Mouse (Mus musculus) MEL (cell line): ENCODE data around the gene Coro2b. TPM values are rescaled to one million over a fixed set of nuclear protein-coding genes. Genes with fewer than 3 reads are reported as not detected.

Experiments
- DNase-seq: peaks from one replicate; pipeline ENCODE4 v3.0.0; 2011; ENCODE audit warnings: low read depth, low spot score
- H3K27ac ChIP-seq: 2 replicates; pipeline ENCODE4 v1.5.1; 2012; ENCODE audit warnings: low read depth, mild to moderate bottlenecking, control low read depth, low read length, moderate library complexity; ENCODE audit not compliant: control insufficient read depth
- H3K27me3 ChIP-seq, 2 experiments: fragments of 150-350 bp in 1 of 2; sonication (generic) in 1 of 2; 2 replicates each; pipeline ENCODE4 v1.6.1; 2012; ENCODE audit warnings: low read length in 2 of 2, mild to moderate bottlenecking in 2 of 2, improper control_type of control experiment in 1 of 2, moderate library complexity in 1 of 2; ENCODE audit not compliant: insufficient read depth in 2 of 2, control insufficient read depth in 1 of 2
- H3K36me3 ChIP-seq, 2 experiments: 2 replicates each; pipeline ENCODE4 v1.6.1; 2012 to 2014; ENCODE audit warnings: low read length in 2 of 2, improper control_type of control experiment in 1 of 2, inconsistent platforms in 1 of 2, mild to moderate bottlenecking in 1 of 2; ENCODE audit not compliant: insufficient read depth in 2 of 2, control insufficient read depth in 1 of 2
- H3K4me1 ChIP-seq, 2 experiments: fragments of 150-350 bp in 1 of 2; sonication (generic) in 1 of 2; 2 replicates each; pipeline ENCODE4 v1.6.1; 2012; ENCODE audit warnings: low read length in 2 of 2, improper control_type of control experiment in 1 of 2, mild to moderate bottlenecking in 1 of 2; ENCODE audit not compliant: insufficient read depth in 2 of 2, control insufficient read depth in 1 of 2
- H3K4me3 ChIP-seq, 2 experiments: fragments of 150-350 bp in 1 of 2; sonication (generic) in 1 of 2; 2 replicates each; pipeline ENCODE4 v1.5.1; 2012; ENCODE audit warnings: low read depth in 2 of 2, low read length in 2 of 2, mild to moderate bottlenecking in 2 of 2, moderate library complexity in 2 of 2, control low read depth in 1 of 2, improper control_type of control experiment in 1 of 2; ENCODE audit not compliant: control insufficient read depth in 1 of 2, insufficient read depth in 1 of 2
- H3K79me2 ChIP-seq: 2 replicates; pipeline ENCODE4 v1.6.1; 2012; ENCODE audit warnings: mild to moderate bottlenecking, low read length, moderate library complexity; ENCODE audit not compliant: control insufficient read depth, poor library complexity, insufficient read depth
- H3K9ac ChIP-seq: 2 replicates; pipeline ENCODE4 v1.6.1; 2012; ENCODE audit warnings: low read depth, mild to moderate bottlenecking, control low read depth, low read length, moderate library complexity; ENCODE audit not compliant: control insufficient read depth, poor library complexity, severe bottlenecking
- H3K9me3 ChIP-seq: fragments of 150-350 bp; sonication (generic); replicated peaks from 2 replicates; pipeline ENCODE4 v1.6.1; 2012; ENCODE audit warnings: mild to moderate bottlenecking, low read length, improper control_type of control experiment, moderate library complexity; ENCODE audit not compliant: insufficient read depth
- BHLHE40 ChIP-seq: IDR thresholded peaks from 2 replicates; pipeline ENCODE4 v1.6.1; 2012; ENCODE audit warnings: low read depth, mild to moderate bottlenecking, inconsistent platforms, low read length, improper control_type of control experiment, borderline replicate concordance
- CHD1 ChIP-seq: IDR thresholded peaks from 2 replicates; pipeline ENCODE4 v1.6.1; 2012; ENCODE audit warnings: low read depth, mild to moderate bottlenecking, inconsistent platforms, low read length, improper control_type of control experiment
- CHD2 ChIP-seq: IDR thresholded peaks from 2 replicates; pipeline ENCODE4 v1.6.1; 2011; ENCODE audit warnings: low read length, improper control_type of control experiment
- CTCF ChIP-seq, 3 experiments: IDR thresholded peaks in 2 of 3; conservative IDR thresholded peaks in 1 of 3; 2 replicates each; pipeline ENCODE4 v1.5.1; 2011 to 2012; ENCODE audit warnings: low read length in 3 of 3, low read depth in 2 of 3, mild to moderate bottlenecking in 2 of 3, improper control_type of control experiment in 1 of 3, inconsistent platforms in 1 of 3, mixed read lengths in 1 of 3, moderate library complexity in 1 of 3; ENCODE audit not compliant: control insufficient read depth in 1 of 3, insufficient read depth in 1 of 3, poor library complexity in 1 of 3, severe bottlenecking in 1 of 3
- E2F4 ChIP-seq: IDR thresholded peaks from 2 replicates; pipeline ENCODE4 v1.6.1; 2011; ENCODE audit warnings: low read depth, low read length, improper control_type of control experiment, borderline replicate concordance
- ELF1 ChIP-seq: IDR thresholded peaks from 2 replicates; pipeline ENCODE4 v1.6.1; 2014; ENCODE audit warnings: low read depth, mild to moderate bottlenecking, inconsistent platforms, low read length, improper control_type of control experiment, moderate library complexity
- ETS1 ChIP-seq: IDR thresholded peaks from 2 replicates; pipeline ENCODE4 v1.6.1; 2012; ENCODE audit warnings: low read depth, mild to moderate bottlenecking, inconsistent platforms, low read length, improper control_type of control experiment, moderate library complexity
- GATA1 ChIP-seq: IDR thresholded peaks from 2 replicates; pipeline ENCODE4 v1.6.1; 2011; ENCODE audit warnings: low read depth, low read length, improper control_type of control experiment
- JUND ChIP-seq: IDR thresholded peaks from 2 replicates; pipeline ENCODE4 v1.6.1; 2011; ENCODE audit warnings: low read depth, mild to moderate bottlenecking, improper control_type of control experiment, low read length
- KAT2A ChIP-seq: conservative IDR thresholded peaks from 2 replicates; pipeline ENCODE4 v1.6.1; 2012; ENCODE audit warnings: low read depth, low read length, improper control_type of control experiment, inconsistent platforms
- MAFK ChIP-seq: IDR thresholded peaks from 2 replicates; pipeline ENCODE4 v1.6.1; 2011; ENCODE audit warnings: low read depth, mild to moderate bottlenecking, low read length, improper control_type of control experiment, borderline replicate concordance
- MAZ ChIP-seq: IDR thresholded peaks from 2 replicates; pipeline ENCODE4 v1.6.1; 2012; ENCODE audit warnings: low read depth, mild to moderate bottlenecking, inconsistent platforms, low read length, improper control_type of control experiment
- MEF2A ChIP-seq: IDR thresholded peaks from 2 replicates; pipeline ENCODE4 v1.6.1; 2014; ENCODE audit warnings: low read depth, mild to moderate bottlenecking, inconsistent platforms, low read length, improper control_type of control experiment; ENCODE audit not compliant: poor library complexity, insufficient replicate concordance, severe bottlenecking; ENCODE audit errors: extremely low read depth
- MXI1 ChIP-seq: IDR thresholded peaks from 2 replicates; pipeline ENCODE4 v1.6.1; 2011; ENCODE audit warnings: mild to moderate bottlenecking, low read depth, low read length, improper control_type of control experiment
- MYC ChIP-seq: IDR thresholded peaks from 2 replicates; pipeline ENCODE4 v1.6.1; 2011; ENCODE audit warnings: low read depth, mild to moderate bottlenecking, low read length, improper control_type of control experiment, moderate library complexity
- NELFE ChIP-seq: IDR thresholded peaks from 2 replicates; pipeline ENCODE4 v1.6.1; 2011; ENCODE audit warnings: low read depth, low read length, improper control_type of control experiment
- POLR2A ChIP-seq, 2 experiments: IDR thresholded peaks; 2 replicates each; pipeline ENCODE4 v1.6.1; 2011 to 2012; ENCODE audit warnings: low read length in 2 of 2, mild to moderate bottlenecking in 2 of 2, control low read depth in 1 of 2, improper control_type of control experiment in 1 of 2, low read depth in 1 of 2, moderate library complexity in 1 of 2; ENCODE audit not compliant: control insufficient read depth in 1 of 2, insufficient read depth in 1 of 2, poor library complexity in 1 of 2
- POLR2AphosphoS2 ChIP-seq: IDR thresholded peaks from 2 replicates; pipeline ENCODE4 v1.6.1; 2011; ENCODE audit warnings: low read length, improper control_type of control experiment
- POLR2AphosphoS5 ChIP-seq: IDR thresholded peaks from 2 replicates; pipeline ENCODE4 v1.6.1; 2012; ENCODE audit warnings: low read depth, borderline replicate concordance, mild to moderate bottlenecking, inconsistent platforms, low read length, moderate library complexity, mixed read lengths
- RCOR1 ChIP-seq: IDR thresholded peaks from 2 replicates; pipeline ENCODE4 v1.6.1; 2012; ENCODE audit warnings: low read depth, mild to moderate bottlenecking, inconsistent platforms, low read length, improper control_type of control experiment
- SMC3 ChIP-seq: IDR thresholded peaks from 2 replicates; pipeline ENCODE4 v1.6.1; 2011; ENCODE audit warnings: low read depth, low read length, improper control_type of control experiment
- TCF12 ChIP-seq: IDR thresholded peaks from 2 replicates; pipeline ENCODE4 v1.6.1; 2014; ENCODE audit warnings: low read depth, mild to moderate bottlenecking, inconsistent platforms, low read length, improper control_type of control experiment, moderate library complexity
- USF2 ChIP-seq, 2 experiments: IDR thresholded peaks; 2 replicates each; pipeline ENCODE4 v1.6.1; 2011 to 2012; ENCODE audit warnings: improper control_type of control experiment in 2 of 2, low read length in 2 of 2, borderline replicate concordance in 1 of 2, inconsistent platforms in 1 of 2, low read depth in 1 of 2, mild to moderate bottlenecking in 1 of 2; ENCODE audit not compliant: insufficient read depth in 1 of 2
- ZC3H11A ChIP-seq: IDR thresholded peaks from 2 replicates; pipeline ENCODE4 v1.6.1; 2012; ENCODE audit warnings: low read depth, mild to moderate bottlenecking, inconsistent platforms, low read length, improper control_type of control experiment
- ZMIZ1 ChIP-seq: IDR thresholded peaks from 2 replicates; pipeline ENCODE4 v1.6.1; 2012; ENCODE audit warnings: low read depth, mild to moderate bottlenecking, inconsistent platforms, low read length, improper control_type of control experiment, moderate library complexity
- ZNF384 ChIP-seq: IDR thresholded peaks from 2 replicates; pipeline ENCODE4 v1.6.1; 2012; ENCODE audit warnings: low read depth, mild to moderate bottlenecking, inconsistent platforms, low read length, improper control_type of control experiment
- polyA plus RNA-seq, 2 experiments: library from polyadenylated mRNA; stranded (reverse) in 1 of 2; unstranded in 1 of 2; fragments of >175 nt in 1 of 2; fragments of >200 nt in 1 of 2; gene quantifications; 2 replicates each; pipeline versions ENCODE4 v1.2.1 to v1.2.4; 2012; ENCODE audit warnings: low replicate concordance in 2 of 2, low read depth in 1 of 2; ENCODE audit not compliant: insufficient read length in 2 of 2, insufficient read depth in 1 of 2, missing spikeins in 1 of 2
- total RNA-seq: library from RNA; depleted of rRNA; stranded (reverse); fragments of 300-350 nt; gene quantifications from 2 replicates; pipeline ENCODE4 v1.2.3, GENCODE M21; 2012

Coro2b gene
- total and polyA plus RNA-seq, 3 experiments: not detected

GRCm38 (mm10) chr9:62534691-62535090 is 2.2 kb downstream of the Coro2b start:
- Histone ChIP-seq H3K9me3 (no peaks in the 10 kb centered on the region), H3K4me3 (no peak overlapping the region), H3K4me1 (no peaks in the 10 kb centered on the region), H3K27me3 (peaks cover 0 to 8% of the 10 kb centered on the region in 2 experiments; a peak in 2 of 4 replicates), H3K36me3 (no peaks in the 10 kb centered on the region), H3K27ac (no peak overlapping the region), H3K79me2 (no peaks in the 10 kb centered on the region), H3K9ac (no peak overlapping the region)
- TF ChIP-seq ETS1 (no peak), SMC3 (no peak), CHD1 (no peak), USF2 (IDR thresholded peaks at IDR 0.05; ENCODE audit: borderline replicate concordance in 1 of 2, insufficient read depth in 1 of 2, low read depth in 1 of 2, low read length in 2 of 2) (no peak), GATA1 (no peak), BHLHE40 (no peak), CHD2 (no peak), TCF12 (no peak), POLR2AphosphoS5 (no peak), CTCF (IDR thresholded peaks at IDR 0.05 in 2 of 3, conservative IDR thresholded peaks at IDR 0.05 in 1 of 3; ENCODE audit: control insufficient read depth in 1 of 3, insufficient read depth in 1 of 3, low read depth in 2 of 3, low read length in 3 of 3, poor library complexity in 1 of 3, severe bottlenecking in 1 of 3) (no peak), MAZ (no peak), ZMIZ1 (no peak), MXI1 (no peak), JUND (no peak), ZC3H11A (no peak), E2F4 (no peak), ELF1 (no peak), RCOR1 (no peak)
- no peak for DNase-seq

GRCm38 (mm10) chr9:62534158-62534557 is 2.7 kb downstream of the Coro2b start:
- H3K4me3 ChIP-seq: no peak overlapping the region
- no peaks in the 10 kb centered on the region for H3K9me3 ChIP-seq
- no peaks in the 10 kb centered on the region for H3K4me1 ChIP-seq
- H3K36me3 ChIP-seq: no peaks in the 10 kb centered on the region
- H3K27me3 ChIP-seq: peaks cover 0 to 6% of the 10 kb centered on the region in 2 experiments; a peak in 2 of 4 replicates
- no peak for DNase-seq
- H3K27ac ChIP-seq: no peak overlapping the region
- TF ChIP-seq CHD2 (no peak), KAT2A (no peak), MYC (no peak), NELFE (no peak), POLR2A (IDR thresholded peaks at IDR 0.05; ENCODE audit: control insufficient read depth in 1 of 2, insufficient read depth in 1 of 2, low read depth in 1 of 2, low read length in 2 of 2, poor library complexity in 1 of 2) (no peak), TCF12 (no peak), USF2 (IDR thresholded peaks at IDR 0.05; ENCODE audit: borderline replicate concordance in 1 of 2, insufficient read depth in 1 of 2, low read depth in 1 of 2, low read length in 2 of 2) (no peak), ZNF384 (no peak), MXI1 (no peak), ZMIZ1 (no peak), MAFK (no peak), MEF2A (no peak), ZC3H11A (no peak), POLR2AphosphoS2 (no peak)
- H3K79me2 ChIP-seq: no peaks in the 10 kb centered on the region
- no peak overlapping the region for H3K9ac ChIP-seq
